Comparison of ENCODE assay signal across 8 mouse cellular contexts in the genomic region with DNA sequence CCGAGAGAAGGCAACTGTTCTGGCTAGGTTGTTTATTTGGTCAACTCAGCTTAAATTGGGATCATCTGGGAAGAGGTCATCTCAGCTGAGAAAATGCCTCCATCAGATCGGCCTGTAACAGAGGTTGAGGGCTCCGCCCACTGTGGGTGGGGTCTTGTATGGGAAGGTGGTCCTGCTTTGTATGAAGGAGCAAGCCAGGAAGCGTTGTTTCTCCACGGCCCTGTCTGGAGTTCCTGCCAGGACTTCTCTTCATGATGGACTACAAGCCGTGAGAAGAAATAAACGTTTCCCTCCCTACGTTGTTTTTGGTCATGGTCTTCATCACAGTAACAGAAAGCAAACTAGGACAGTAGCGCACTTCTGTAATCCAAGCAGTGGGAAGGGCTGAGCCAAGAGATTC. TPM values are rescaled to one million over a fixed set of nuclear protein-coding genes. Genes with fewer than 3 reads are reported as not detected.
DNase-seq lines count a peak whose midpoint lies in the region; ATAC-seq and TF ChIP-seq lines count a peak whose summit lies in the region.

No protein-coding gene starts in this region.

- peak; percentile 61 for DNase-seq in forebrain, embryonic 10.5 days (ENCODE audit: extremely low spot score, low spot score)
- no peak for DNase-seq in forebrain, postnatal 0 days
- DNase-seq in embryo, embryonic 11 days: peak; percentile 84
- DNase-seq in left cerebral cortex, postnatal 25 days (ENCODE audit: low spot score in 2 of 2): no peak

- H3K9ac ChIP-seq in forebrain, postnatal 0 days: no peak overlapping the region
- H3K9ac ChIP-seq in intestine, embryonic 15.5 days: no peak overlapping the region
- no peak overlapping the region for H3K9ac ChIP-seq in lung, embryonic 15.5 days
- H3K9ac ChIP-seq in stomach, embryonic 16.5 days (ENCODE audit: low read length): peak overlapping the region; percentile 46

- WGBS in forebrain, embryonic 10.5 days: 6% methylated on average over 9 of the region's 9 CpGs
- 7% methylated on average over 9 of the region's 9 CpGs for WGBS in forebrain, postnatal 0 days
- WGBS in intestine, embryonic 15.5 days: 7% methylated on average over 9 of the region's 9 CpGs
- 5% methylated on average over 9 of the region's 9 CpGs for WGBS in lung, embryonic 15.5 days
- WGBS in stomach, embryonic 16.5 days: 6% methylated on average over 9 of the region's 9 CpGs

- no peak for TF ChIP-seq CTCF in forebrain, postnatal 0 days (IDR thresholded peaks at IDR 0.05; ENCODE audit: low read depth)

- H3K4me2 ChIP-seq in forebrain, postnatal 0 days (ENCODE audit: low read depth): no peak overlapping the region
- peak overlapping the region; percentile 43 for H3K4me2 ChIP-seq in intestine, embryonic 15.5 days (replicated peaks)
- peak overlapping the region; percentile 41 for H3K4me2 ChIP-seq in lung, embryonic 15.5 days
- H3K4me2 ChIP-seq in stomach, embryonic 16.5 days (ENCODE audit: low read depth, low read length): peak overlapping the region; percentile 45

- peak overlapping the region; percentile 35 for H3K4me3 ChIP-seq in forebrain, embryonic 10.5 days
- H3K4me3 ChIP-seq in forebrain, postnatal 0 days (ENCODE audit: low read depth, low read length): no peak overlapping the region
- H3K4me3 ChIP-seq in intestine, embryonic 15.5 days (replicated peaks): 0 out of 2 replicates have a peak overlapping the region, but pooled peaks have one; percentile 1
- H3K4me3 ChIP-seq in lung, embryonic 15.5 days: peak overlapping the region; percentile 9
- peak overlapping the region; percentile 7; the same call in 1 of the 2 replicates for H3K4me3 ChIP-seq in stomach, embryonic 16.5 days (replicated peaks; ENCODE audit: low read length)

- peaks cover 49% of the 10 kb centered on the region for H3K4me1 ChIP-seq in forebrain, embryonic 10.5 days
- H3K4me1 ChIP-seq in forebrain, postnatal 0 days (ENCODE audit: insufficient read depth): 0 out of 2 replicates have a peak, but pooled peaks cover 9% of the 10 kb centered on the region
- H3K4me1 ChIP-seq in intestine, embryonic 15.5 days (replicated peaks): peaks cover 11% of the 10 kb centered on the region; the same call in 1 of the 2 replicates
- H3K4me1 ChIP-seq in lung, embryonic 15.5 days: peaks cover 20% of the 10 kb centered on the region
- peaks cover 14% of the 10 kb centered on the region for H3K4me1 ChIP-seq in stomach, embryonic 16.5 days (ENCODE audit: control insufficient read depth, insufficient read depth, low read length)

- H3K27me3 ChIP-seq in forebrain, embryonic 10.5 days (ENCODE audit: poor library complexity, severe bottlenecking): 0 out of 2 replicates have a peak, but pooled peaks cover 13% of the 10 kb centered on the region
- no peaks in the 10 kb centered on the region for H3K27me3 ChIP-seq in forebrain, postnatal 0 days (ENCODE audit: insufficient read depth, low read length)
- no peaks in the 10 kb centered on the region for H3K27me3 ChIP-seq in intestine, embryonic 15.5 days (replicated peaks)
- H3K27me3 ChIP-seq in lung, embryonic 15.5 days: no peaks in the 10 kb centered on the region
- no peaks in the 10 kb centered on the region for H3K27me3 ChIP-seq in stomach, embryonic 16.5 days (ENCODE audit: control insufficient read depth, insufficient read depth, low read length)

- intact Hi-C loops in left cerebral cortex, postnatal 25 days (cut with DNase I): no loop called here

- peak overlapping the region; percentile 63; the same call in 1 of the 2 replicates for H3K27ac ChIP-seq in forebrain, embryonic 10.5 days
- H3K27ac ChIP-seq in forebrain, postnatal 0 days (ENCODE audit: low read depth, low read length): no peak overlapping the region
- no peak overlapping the region for H3K27ac ChIP-seq in intestine, embryonic 15.5 days
- no peak overlapping the region for H3K27ac ChIP-seq in lung, embryonic 15.5 days
- no peak overlapping the region; the same call in 1 of the 2 replicates for H3K27ac ChIP-seq in stomach, embryonic 16.5 days (ENCODE audit: low read length)

- no peaks in the 10 kb centered on the region for H3K36me3 ChIP-seq in forebrain, embryonic 10.5 days (replicated peaks)
- H3K36me3 ChIP-seq in forebrain, postnatal 0 days (ENCODE audit: insufficient read depth): no peaks in the 10 kb centered on the region
- no peaks in the 10 kb centered on the region for H3K36me3 ChIP-seq in intestine, embryonic 15.5 days
- no peaks in the 10 kb centered on the region for H3K36me3 ChIP-seq in lung, embryonic 15.5 days
- no peaks in the 10 kb centered on the region for H3K36me3 ChIP-seq in stomach, embryonic 16.5 days (ENCODE audit: control insufficient read depth, insufficient read depth, low read length)

- no peak for ATAC-seq in forebrain, postnatal 0 days
- ATAC-seq in intestine, embryonic 15.5 days: no peak
- ATAC-seq in lung, embryonic 15.5 days (ENCODE audit: borderline replicate concordance, extremely low read depth, low FRiP score, low TSS enrichment): no peak
- ATAC-seq in stomach, embryonic 16.5 days (ENCODE audit: insufficient read depth, low FRiP score): no peak
- ATAC-seq in megakaryocyte-erythroid progenitor cell, adult 5-6 weeks (replicated peaks; ENCODE audit: low FRiP score, low TSS enrichment, poor library complexity, severe bottlenecking): no peak

- H3K9me3 ChIP-seq in forebrain, embryonic 10.5 days: no peaks in the 10 kb centered on the region
- H3K9me3 ChIP-seq in forebrain, postnatal 0 days (ENCODE audit: low read length): no peaks in the 10 kb centered on the region
- H3K9me3 ChIP-seq in intestine, embryonic 15.5 days: no peaks in the 10 kb centered on the region
- no peaks in the 10 kb centered on the region for H3K9me3 ChIP-seq in lung, embryonic 15.5 days
- no peaks in the 10 kb centered on the region for H3K9me3 ChIP-seq in stomach, embryonic 16.5 days (replicated peaks; ENCODE audit: control insufficient read depth, low read length)

RNA-seq across cellular contexts. Expression of gene Tsc1, which starts 2.1 kb away (rescaled TPM):
- 22.9 and 26.5 TPM in 2 replicates for polyA plus RNA-seq in forebrain, embryonic 10.5 days (2016; fragmentation: Nextera tagmentation; extraction: Ambion mirVana)
- 35.4 and 43.4 TPM in 2 replicates for total RNA-seq in forebrain, postnatal 0 days (2014; rRNA removed)
- polyA plus RNA-seq in forebrain, postnatal 0 days (2015; fragmentation: Nextera tagmentation; extraction: Ambion mirVana): 7.7 and 16.8 TPM in 2 replicates
- 16.2 and 16.6 TPM in 2 replicates for polyA plus RNA-seq in intestine, embryonic 15.5 days (2015; fragmentation: Nextera tagmentation; extraction: Ambion mirVana)
- 17.8 and 20.6 TPM in 2 replicates for polyA plus RNA-seq in lung, embryonic 15.5 days (2015; fragmentation: Nextera tagmentation; extraction: Ambion mirVana)
- polyA plus RNA-seq in stomach, embryonic 16.5 days (2015; fragmentation: Nextera tagmentation; extraction: Ambion mirVana): 16.5 and 18.8 TPM in 2 replicates
- total RNA-seq in left cerebral cortex, postnatal 25 days (2021): 10 to 100 TPM; 49.3 to 56.4 TPM
- 20.1 and 32.0 TPM in 2 replicates for total RNA-seq in megakaryocyte-erythroid progenitor cell, adult 5-6 weeks (2014; fragmentation: Nextera tagmentation)
- total RNA-seq in megakaryocyte-erythroid progenitor cell, adult 5-6 weeks (2017): 10.9 and 24.3 TPM in 2 replicates

RNA-seq across cellular contexts. Expression of gene Gfi1b, which starts 17.1 kb away (rescaled TPM):
- polyA plus RNA-seq in forebrain, embryonic 10.5 days (2016; fragmentation: Nextera tagmentation; extraction: Ambion mirVana): 4.7 and 5.4 TPM in 2 replicates
- total RNA-seq in forebrain, postnatal 0 days (2014; rRNA removed): not detected in 2 replicates
- not detected in 2 replicates for polyA plus RNA-seq in forebrain, postnatal 0 days (2015; fragmentation: Nextera tagmentation; extraction: Ambion mirVana)
- polyA plus RNA-seq in intestine, embryonic 15.5 days (2015; fragmentation: Nextera tagmentation; extraction: Ambion mirVana): 1.1 and 1.5 TPM in 2 replicates
- 0.49 and 1.0 TPM in 2 replicates for polyA plus RNA-seq in lung, embryonic 15.5 days (2015; fragmentation: Nextera tagmentation; extraction: Ambion mirVana)
- polyA plus RNA-seq in stomach, embryonic 16.5 days (2015; fragmentation: Nextera tagmentation; extraction: Ambion mirVana): 4.3 and 6.5 TPM in 2 replicates
- total RNA-seq in left cerebral cortex, postnatal 25 days (2021): not detected
- 331 and 332 TPM in 2 replicates for total RNA-seq in megakaryocyte-erythroid progenitor cell, adult 5-6 weeks (2014; fragmentation: Nextera tagmentation)
- 91.3 and 113 TPM in 2 replicates for total RNA-seq in megakaryocyte-erythroid progenitor cell, adult 5-6 weeks (2017)

RNA-seq across cellular contexts. Expression of gene Gtf3c5, which starts 55.3 kb away (rescaled TPM):
- 60.1 and 62.6 TPM in 2 replicates for polyA plus RNA-seq in forebrain, embryonic 10.5 days (2016; fragmentation: Nextera tagmentation; extraction: Ambion mirVana)
- total RNA-seq in forebrain, postnatal 0 days (2014; rRNA removed): 26.9 and 33.3 TPM in 2 replicates
- 20.0 and 32.7 TPM in 2 replicates for polyA plus RNA-seq in forebrain, postnatal 0 days (2015; fragmentation: Nextera tagmentation; extraction: Ambion mirVana)
- 31.8 and 33.8 TPM in 2 replicates for polyA plus RNA-seq in intestine, embryonic 15.5 days (2015; fragmentation: Nextera tagmentation; extraction: Ambion mirVana)
- polyA plus RNA-seq in lung, embryonic 15.5 days (2015; fragmentation: Nextera tagmentation; extraction: Ambion mirVana): 45.3 and 46.7 TPM in 2 replicates
- 37.2 and 38.2 TPM in 2 replicates for polyA plus RNA-seq in stomach, embryonic 16.5 days (2015; fragmentation: Nextera tagmentation; extraction: Ambion mirVana)
- total RNA-seq in left cerebral cortex, postnatal 25 days (2021): 10 to 100 TPM; 16.5 to 17.8 TPM
- total RNA-seq in megakaryocyte-erythroid progenitor cell, adult 5-6 weeks (2014; fragmentation: Nextera tagmentation): 33.9 and 43.0 TPM in 2 replicates
- total RNA-seq in megakaryocyte-erythroid progenitor cell, adult 5-6 weeks (2017): 18.8 and 25.7 TPM in 2 replicates

Comparison
In these comparisons a context has a peak if more than half of its experiments do, and no peak if none do; other contexts are left out.
1. DNase-seq: peak in forebrain, embryonic 10.5 days (single experiment) and embryo, embryonic 11 days (single experiment); none in forebrain, postnatal 0 days (single experiment) and left cerebral cortex, postnatal 25 days (0 of 2).